Mouse (Mus musculus): Measurements from ENCODE around the gene Rabgap1l.

DNA sequence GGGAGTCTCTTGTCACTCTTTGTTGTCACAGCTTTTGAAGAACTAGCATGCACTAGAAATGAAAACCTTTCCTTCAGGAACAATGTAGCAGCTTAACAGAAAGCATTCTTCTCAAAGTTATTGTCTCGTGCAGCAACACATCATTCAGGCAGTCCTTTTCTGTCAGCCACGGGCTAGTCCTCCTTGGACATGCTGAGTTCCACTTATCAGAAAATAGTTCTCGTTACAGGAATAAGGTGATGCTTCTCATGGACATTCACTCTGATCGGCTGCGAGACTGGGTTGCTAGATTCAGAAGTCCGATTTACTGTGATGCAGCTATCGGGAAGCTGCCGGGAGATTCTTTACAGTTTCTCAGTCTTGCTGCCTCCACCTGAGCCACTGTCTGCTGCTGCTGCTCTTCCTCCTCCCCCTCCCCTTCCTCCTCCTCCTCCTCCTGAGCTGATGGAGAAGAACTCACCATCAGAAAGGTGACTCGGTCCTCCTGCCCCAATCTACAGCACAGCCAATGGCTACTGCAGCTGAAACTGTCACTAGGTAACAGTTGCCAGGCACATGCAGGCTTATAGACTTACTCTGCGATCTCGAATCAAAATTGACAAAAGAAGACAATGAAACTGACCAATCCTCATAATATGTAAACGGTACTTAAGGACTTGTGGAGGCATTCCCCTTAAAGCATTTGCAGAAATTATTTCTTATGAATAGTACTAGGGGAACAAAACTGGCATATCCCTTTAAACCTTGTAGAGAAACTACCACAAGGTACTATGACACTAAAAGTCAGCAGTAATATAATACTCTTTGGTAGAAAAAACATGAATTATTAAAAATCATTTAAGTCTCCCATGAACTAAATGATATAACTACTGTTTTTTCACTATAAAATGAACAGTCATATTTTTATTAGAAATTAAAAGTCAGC, 213.4 kb downstream of the Rabgap1l start:
- TF ChIP-seq POLR2A (IDR thresholded peaks at IDR 0.05; ENCODE audit: control insufficient read depth, extremely low read depth, insufficient read depth, low read length, poor library complexity) (no peak), CTCF (IDR thresholded peaks at IDR 0.05; ENCODE audit: borderline replicate concordance, control insufficient read depth, extremely low read depth, insufficient read depth, low read length, poor library complexity) (no peak)

Measured in thymus, adult 2 months (tissue).